Mouse (Mus musculus) hindlimb bud, embryonic 11.5 days (tissue): ENCODE measurements around the gene Strn.
A peak's percentile ranks its signal among the peaks of the same experiment; 100 is the strongest.

ENCODE experiments used
- DNase-seq: peaks from one replicate; pipeline ENCODE4 v3.0.0-alpha.2; 2012; ENCODE audit warnings: low read depth, low spot score; ENCODE audit errors: extremely low spot score

Strn gene

DNA sequence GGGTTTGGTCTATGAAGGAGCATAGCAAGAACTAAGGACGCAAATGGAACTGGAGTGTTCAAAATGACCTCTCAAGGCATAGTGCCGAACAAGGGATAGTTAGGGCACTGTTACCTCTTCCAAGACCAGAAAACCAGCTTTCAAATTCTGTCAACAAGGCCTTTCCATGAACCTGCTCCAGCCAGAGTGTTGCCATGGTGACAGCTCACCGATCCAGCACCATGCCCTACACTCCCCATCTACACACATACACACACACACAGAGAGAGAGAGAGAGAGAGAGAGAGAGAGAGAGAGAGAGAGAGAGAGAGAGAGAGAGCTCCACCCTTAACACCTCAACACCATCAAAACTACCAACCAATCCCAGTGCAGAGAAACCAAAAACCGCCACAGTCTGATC lies 116.3 kb downstream of the Strn start:
- DNase-seq: no peak

DNA sequence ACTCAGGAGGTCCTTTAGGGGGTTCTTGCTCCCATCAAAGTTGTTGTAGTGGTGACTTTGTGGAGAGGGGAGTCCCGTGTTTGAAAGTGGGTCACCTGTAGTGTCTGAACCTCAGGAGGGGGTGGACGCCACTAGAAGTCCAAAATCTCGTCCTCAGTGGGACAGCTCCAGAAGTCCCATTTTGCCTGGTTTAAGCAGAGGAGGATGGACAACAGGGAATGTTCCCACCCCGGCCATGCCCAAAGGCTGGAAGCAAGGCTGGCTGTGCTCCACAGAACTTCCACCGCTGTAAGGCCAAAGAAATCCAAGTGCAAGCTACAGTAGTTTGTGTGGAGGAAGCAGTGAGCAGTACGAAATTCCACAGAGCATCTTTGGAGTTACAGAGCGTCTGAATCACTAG lies 117.0 kb downstream of the Strn start:
- DNase-seq: no peak

DNA sequence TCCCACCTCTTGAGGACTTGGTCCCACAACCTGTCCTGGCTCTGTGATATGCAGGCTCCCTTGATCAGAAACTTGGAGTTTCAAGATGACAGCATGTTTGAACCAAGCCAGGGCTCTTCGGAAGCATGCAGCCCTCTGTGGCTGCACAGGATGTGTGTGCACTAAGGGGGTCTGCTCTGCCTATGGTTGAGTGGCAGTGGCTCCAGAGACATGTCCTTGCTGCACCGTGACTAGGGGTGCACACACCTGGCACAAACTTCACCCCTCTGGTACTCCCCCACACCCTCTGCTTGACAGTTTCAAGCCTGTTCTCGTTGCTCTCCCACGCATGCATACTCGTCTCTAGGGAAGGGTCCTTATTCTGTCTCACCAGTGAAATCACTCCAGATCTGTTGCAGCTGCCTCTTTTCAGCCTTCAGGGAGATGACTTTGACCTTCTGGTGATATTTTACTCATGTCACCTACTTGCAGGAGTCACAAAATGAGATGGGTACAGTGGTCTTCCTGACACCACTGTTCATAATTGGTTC lies 118.8 kb downstream of the Strn start:
- DNase-seq: no peak

DNA sequence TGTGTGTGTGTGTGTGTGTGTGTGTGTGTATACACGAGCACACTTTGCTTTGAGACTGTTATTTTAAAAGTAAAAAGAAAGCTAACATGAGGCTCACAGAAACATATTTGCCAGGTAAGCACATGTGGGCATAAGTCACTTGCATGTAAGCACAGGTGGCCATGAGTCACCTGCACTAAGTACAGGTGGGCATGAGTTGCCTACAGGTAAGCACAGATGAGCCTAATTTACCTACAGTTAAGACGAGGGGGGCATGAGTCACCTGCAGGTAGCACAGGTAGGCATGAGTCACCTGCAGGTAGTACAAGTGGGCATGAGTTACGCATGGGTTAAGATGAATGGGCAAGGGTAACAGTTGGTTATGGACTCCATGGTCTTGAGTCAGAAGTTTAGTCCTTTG lies 121.9 kb downstream of the Strn start:
- no peak for DNase-seq

DNA sequence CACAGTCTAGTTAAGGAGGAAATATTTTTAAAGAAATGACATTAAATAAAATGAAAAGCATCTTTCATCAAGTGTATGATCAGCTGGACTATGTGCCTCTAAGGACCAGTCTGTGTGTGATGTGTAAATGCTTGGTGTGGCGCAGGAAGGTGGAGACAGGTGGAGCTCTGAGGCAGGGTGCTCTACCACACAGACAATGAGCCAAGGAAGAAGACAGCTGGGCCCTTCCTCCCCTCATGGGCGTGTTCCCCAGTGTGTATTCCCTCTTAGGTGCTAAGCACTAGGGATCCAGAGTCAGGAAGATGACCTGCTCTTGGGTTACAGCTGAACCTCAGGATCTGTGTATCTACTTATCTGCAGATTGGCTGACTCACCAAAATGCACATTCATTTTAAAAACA lies 122.5 kb downstream of the Strn start:
- no peak for DNase-seq

DNA sequence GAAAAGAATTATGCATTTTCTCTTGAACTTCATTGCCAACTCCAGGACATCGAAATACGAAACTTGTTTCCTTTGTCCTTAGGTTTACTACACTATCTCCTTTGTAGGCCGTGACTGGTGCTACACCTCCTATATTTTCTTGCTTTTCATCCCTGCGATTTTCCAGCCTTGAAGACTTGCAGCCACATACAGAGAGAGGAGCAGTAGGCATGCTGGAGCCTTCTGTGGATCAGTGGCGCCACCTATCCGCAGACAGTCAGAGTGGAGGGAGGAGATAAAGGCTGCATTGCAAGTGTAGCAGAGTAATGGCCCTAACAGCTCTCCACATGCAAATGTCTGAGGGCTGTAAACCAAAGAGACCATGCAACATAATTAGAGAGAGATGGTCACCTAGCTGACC lies 125.9 kb downstream of the Strn start:
- no peak for DNase-seq

DNA sequence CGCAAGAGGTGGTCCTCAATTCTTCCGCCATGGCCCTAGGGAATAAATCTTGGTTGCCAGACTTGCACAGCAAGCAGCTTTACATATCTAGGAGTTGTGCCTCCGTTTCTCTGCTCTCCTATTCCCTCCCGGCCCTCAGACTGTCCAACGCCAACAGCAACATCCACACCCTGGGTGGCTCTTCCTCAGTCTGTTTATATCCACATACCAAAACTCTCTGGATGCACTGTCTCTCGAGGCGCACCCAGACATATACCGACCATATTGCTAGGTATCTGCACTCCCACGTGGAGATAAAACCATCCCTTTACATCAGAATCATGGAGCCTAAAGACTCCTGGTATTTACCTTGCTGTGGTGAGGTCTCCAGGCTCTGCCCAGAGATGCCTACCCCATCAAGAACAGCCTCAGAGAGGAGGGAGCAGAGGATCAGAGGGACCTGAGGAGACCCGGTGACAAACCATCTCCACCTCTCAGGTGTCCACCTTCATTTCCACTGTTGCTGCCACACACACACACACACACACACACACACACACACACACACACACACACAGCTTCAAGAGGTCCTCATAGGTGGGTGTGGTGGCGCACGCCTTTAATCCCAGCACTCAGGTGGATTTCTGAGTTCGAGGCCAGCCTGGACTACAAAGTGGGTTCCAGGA lies 127.7 kb downstream of the Strn start:
- DNase-seq: no peak

DNA sequence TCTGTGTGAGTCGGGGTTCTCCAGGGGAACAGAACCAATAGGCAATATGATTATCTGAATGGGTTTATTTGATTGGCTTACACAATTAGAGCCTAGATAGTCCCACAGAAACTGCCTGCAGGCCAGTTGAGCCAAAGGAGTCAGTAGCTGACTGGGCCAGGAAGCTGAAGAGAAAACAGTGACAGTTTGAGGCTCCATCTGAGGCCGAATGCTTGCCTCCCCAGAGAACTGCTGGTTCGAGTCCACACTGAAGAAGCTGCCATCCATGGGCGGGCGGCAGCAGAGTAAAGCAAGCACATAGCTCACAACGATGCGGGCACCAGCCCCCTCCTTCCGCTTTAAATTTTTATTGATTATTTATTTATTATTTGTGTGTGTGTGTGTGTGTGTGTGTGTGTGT lies 128.3 kb downstream of the Strn start:
- no peak for DNase-seq

DNA sequence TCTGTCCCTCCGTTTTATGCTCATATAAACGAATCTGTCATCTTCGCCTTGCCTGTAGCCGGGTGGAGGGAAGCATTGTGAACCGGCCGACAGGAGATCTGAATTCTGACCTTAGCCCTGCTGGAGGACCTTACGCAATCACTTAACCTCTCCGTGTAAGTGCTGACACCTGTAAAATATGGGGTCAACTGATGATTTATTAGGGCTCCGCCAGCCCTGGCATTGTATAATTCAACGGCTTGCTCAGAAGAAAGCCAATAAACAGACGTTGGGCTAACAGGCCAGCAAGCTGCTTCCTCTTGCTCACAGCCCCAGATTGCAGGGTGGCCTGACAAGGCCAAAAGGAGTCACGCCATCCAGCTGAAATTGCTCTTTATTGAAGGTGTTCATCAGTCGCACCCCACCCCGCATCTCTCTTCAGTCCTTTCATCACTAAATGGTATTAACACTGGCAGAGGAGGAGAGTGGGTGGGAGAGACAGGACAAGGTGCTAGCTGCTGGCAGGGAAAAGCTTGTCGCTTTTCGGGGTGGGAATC lies 128.8 kb downstream of the Strn start:
- peak; percentile 74 for DNase-seq

DNA sequence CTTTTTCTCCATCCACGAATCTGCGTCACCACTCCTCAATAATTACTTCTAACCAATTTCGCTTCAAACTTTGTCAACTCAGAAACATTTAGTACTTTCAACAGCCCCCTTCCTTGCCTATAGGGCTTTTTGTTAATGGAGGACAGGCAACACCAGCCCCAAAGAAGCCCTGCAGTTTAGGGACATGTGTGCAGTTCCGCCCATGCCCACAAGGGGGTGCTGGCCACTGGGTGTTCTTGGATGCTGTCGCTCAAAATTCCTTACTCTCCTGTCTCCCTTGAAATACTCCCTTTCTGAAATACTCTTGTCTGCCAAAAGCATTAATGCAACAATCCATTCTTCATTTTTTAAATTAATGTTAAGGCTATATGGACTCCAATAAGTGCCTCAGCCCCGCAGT lies 132.6 kb downstream of the Strn start:
- DNase-seq: no peak

DNA sequence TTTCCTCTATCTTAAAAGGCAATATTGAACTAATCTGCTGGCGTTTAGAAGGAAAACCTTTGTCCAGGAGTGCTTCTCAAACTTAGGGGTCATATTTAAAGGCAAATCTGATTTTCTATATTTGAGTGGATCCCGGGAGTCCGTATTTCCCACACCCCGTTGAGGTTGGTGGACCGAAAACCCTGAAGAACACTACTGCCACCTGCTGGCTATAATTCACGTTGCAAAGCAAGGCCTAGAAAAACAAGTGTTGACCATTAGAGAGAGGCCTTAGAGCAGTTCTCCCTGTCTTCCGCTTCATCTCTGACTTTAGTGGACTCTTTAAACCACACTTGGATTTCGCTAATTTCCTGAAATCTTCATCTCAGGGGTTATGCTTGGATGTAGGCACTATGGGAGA lies 133.1 kb downstream of the Strn start:
- DNase-seq: peak; percentile 64

DNA sequence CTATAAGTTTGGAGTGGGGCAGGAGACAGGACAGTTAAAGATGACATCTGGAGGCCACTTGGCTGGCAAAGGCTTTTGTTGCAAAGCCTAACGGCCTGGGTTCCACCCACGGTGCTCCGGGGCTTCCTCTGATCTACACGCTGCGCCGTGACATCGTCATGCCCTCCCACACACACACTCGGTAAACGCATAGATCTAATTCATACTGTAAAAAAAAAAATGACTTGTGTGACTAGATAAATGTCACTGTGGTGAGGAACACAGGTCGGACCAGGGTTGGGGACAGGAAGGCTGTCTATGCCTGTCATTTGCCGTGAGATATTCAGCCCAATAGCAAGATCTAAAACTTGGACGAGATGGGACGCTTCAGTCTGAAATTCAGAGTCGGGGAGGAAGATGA lies 134.7 kb downstream of the Strn start:
- no peak for DNase-seq

DNA sequence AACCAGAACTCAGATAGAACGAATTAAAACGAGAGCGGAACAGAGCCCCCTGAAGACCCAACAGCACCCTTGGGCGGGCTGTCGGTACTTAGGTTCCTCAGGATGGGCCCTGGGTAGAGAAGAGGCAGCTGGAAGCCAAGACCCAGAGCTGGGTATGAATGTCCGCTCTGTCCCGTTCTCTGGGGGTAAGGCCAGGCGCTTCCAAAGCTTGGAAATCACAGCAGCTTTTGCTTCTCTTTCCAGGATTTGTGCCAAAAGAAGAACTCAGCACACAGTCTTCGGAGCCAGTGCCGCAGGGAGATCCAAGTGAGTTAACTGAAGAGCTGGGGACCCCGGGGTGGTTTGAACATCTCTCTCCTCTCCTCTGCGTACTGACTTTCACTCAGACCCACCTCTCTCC lies 135.4 kb downstream of the Strn start:
- no peak for DNase-seq

DNA sequence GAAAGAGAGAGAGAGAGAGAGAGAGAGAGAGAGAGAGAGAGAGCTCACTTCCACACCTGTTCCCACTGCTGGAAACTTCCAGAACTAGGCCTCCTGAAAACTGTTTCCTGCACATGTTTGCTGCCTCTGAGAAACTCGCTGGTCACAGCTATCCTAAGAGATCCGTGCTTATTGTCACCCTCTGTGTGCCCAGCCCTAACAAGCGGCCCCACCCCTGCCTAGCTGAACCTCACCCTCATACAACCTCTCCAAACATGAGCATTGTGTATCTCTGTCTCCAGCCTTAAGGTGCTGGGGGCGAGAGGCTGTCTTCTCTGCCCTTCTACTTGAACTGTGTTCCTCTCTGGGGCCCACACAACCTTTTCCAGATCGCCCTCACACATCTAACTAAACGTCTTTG lies 136.0 kb downstream of the Strn start:
- DNase-seq: no peak
